Mouse (Mus musculus) ES-Bruce4 (cell line): ENCODE data around the gene Hpf1. TPM values are rescaled to one million over a fixed set of nuclear protein-coding genes. Genes with fewer than 3 reads are reported as not detected.
A peak's percentile ranks its signal among the peaks of the same experiment; 100 is the strongest.

Source experiments
- H3K27ac ChIP-seq: 2 replicates; pipeline ENCODE4 v1.5.1; 2012; ENCODE audit warnings: low read length, inconsistent platforms; ENCODE audit not compliant: insufficient read depth
- H3K27me3 ChIP-seq: 2 replicates; pipeline ENCODE4 v1.6.1; 2012; ENCODE audit warnings: mild to moderate bottlenecking, low read length, inconsistent platforms; ENCODE audit not compliant: control insufficient read depth, poor library complexity, insufficient read depth, severe bottlenecking
- H3K36me3 ChIP-seq: 2 replicates; pipeline ENCODE4 v1.6.1; 2012; ENCODE audit warnings: inconsistent platforms, mild to moderate bottlenecking, low read length, moderate library complexity; ENCODE audit not compliant: control insufficient read depth, poor library complexity, insufficient read depth, severe bottlenecking
- H3K4me1 ChIP-seq: one replicate; pipeline ENCODE4 v1.8.1; 2011; ENCODE audit warnings: low read length; ENCODE audit not compliant: control insufficient read depth, insufficient read depth
- H3K4me3 ChIP-seq: 2 replicates; pipeline ENCODE4 v1.5.1; 2011; ENCODE audit warnings: low read depth, mild to moderate bottlenecking, low read length
- H3K9ac ChIP-seq: 2 replicates; pipeline ENCODE4 v1.6.1; 2012; ENCODE audit warnings: low read depth, mild to moderate bottlenecking, inconsistent platforms; ENCODE audit not compliant: poor library complexity, severe bottlenecking
- H3K9me3 ChIP-seq: replicated peaks from 2 replicates; pipeline ENCODE4 v1.6.1; 2012; ENCODE audit warnings: mild to moderate bottlenecking, low read length, inconsistent platforms; ENCODE audit not compliant: control insufficient read depth, poor library complexity, insufficient read depth, severe bottlenecking
- CTCF ChIP-seq: IDR thresholded peaks from one replicate; pipeline ENCODE4 v1.8.1; 2011; ENCODE audit warnings: low read depth, low read length
- EP300 ChIP-seq: IDR thresholded peaks from 2 replicates; pipeline ENCODE4 v1.6.1; 2011; ENCODE audit warnings: low read depth, low read length; ENCODE audit not compliant: insufficient read depth
- POLR2A ChIP-seq: IDR thresholded peaks from one replicate; pipeline ENCODE4 v1.8.1; 2011; ENCODE audit warnings: low read length; ENCODE audit not compliant: insufficient read depth
- polyA plus RNA-seq: library from polyadenylated mRNA; stranded (reverse); fragments of >200 nt; gene quantifications from 2 replicates; pipeline ENCODE4 v1.2.4, GENCODE M21; 2011; ENCODE audit warnings: low read depth; ENCODE audit not compliant: missing spikeins, insufficient read depth, insufficient read length

Hpf1 gene
- polyA plus RNA-seq, 1 experiment, result 108 TPM

DNA sequence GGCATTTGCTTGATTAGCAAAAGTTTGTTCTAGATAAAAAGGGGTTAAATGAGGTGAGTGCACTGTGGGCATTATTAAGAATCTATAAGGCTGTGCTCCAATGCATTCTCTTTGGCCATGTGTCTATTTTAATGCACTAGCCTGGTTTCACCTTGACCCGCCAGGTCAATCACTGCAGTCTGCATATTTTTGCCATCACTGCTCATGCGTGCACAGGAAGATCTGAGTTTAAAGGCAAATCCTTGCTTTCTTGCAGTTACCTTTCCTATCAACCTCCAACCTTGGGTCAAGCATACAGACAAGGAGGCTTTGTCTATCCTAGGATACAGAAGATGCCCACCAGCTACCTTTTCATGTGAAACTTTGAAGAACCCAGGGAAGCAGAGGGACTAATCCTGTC is 20.5 kb upstream of the Hpf1 start:
- Histone ChIP-seq H3K27me3 (no peaks in the 10 kb centered on the region), H3K4me3 (no peak overlapping the region), H3K36me3 (no peaks in the 10 kb centered on the region), H3K27ac (no peak overlapping the region), H3K9me3 (no peaks in the 10 kb centered on the region), H3K4me1 (no peaks in the 10 kb centered on the region), H3K9ac (no peak overlapping the region)
- TF ChIP-seq EP300, result no peak
- no peak for TF ChIP-seq POLR2A
- TF ChIP-seq CTCF, result no peak

GRCm38 (mm10) chr8:60870231-60871193 is 19.7 kb upstream of the Hpf1 start:
- no peak overlapping the region for H3K9ac ChIP-seq
- H3K4me1 ChIP-seq, result no peaks in the 10 kb centered on the region
- H3K27me3 ChIP-seq, result no peaks in the 10 kb centered on the region
- TF ChIP-seq EP300, result no peak
- H3K9me3 ChIP-seq, result no peaks in the 10 kb centered on the region
- H3K36me3 ChIP-seq, result no peaks in the 10 kb centered on the region
- no peak overlapping the region for H3K4me3 ChIP-seq
- H3K27ac ChIP-seq, result no peak overlapping the region

DNA sequence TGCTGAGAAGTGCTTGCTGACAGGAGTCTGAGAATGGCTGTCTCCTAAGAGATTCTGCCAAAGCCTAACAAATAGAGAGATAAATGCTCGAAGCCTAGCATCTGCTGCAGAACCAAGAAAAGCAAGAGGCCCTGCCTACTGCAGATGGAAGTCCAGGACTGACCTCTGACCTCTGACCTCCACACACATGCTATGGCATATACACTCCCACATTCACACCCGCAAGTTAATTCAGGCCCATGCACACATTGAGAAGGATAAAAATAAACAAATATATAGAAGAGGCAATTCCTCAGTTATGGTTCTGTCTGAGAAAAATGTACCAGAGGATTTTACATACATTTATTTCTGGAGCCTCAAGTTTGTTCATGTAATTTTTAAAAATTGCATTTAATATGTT is 11.6 kb upstream of the Hpf1 start:
- H3K27me3 ChIP-seq, result no peaks in the 10 kb centered on the region
- TF ChIP-seq EP300, result no peak
- no peak for TF ChIP-seq CTCF
- no peak for TF ChIP-seq POLR2A
- no peaks in the 10 kb centered on the region for H3K4me1 ChIP-seq
- no peak overlapping the region for H3K27ac ChIP-seq
- no peaks in the 10 kb centered on the region for H3K36me3 ChIP-seq
- no peaks in the 10 kb centered on the region for H3K9me3 ChIP-seq
- H3K9ac ChIP-seq, result no peak overlapping the region
- no peak overlapping the region for H3K4me3 ChIP-seq

DNA sequence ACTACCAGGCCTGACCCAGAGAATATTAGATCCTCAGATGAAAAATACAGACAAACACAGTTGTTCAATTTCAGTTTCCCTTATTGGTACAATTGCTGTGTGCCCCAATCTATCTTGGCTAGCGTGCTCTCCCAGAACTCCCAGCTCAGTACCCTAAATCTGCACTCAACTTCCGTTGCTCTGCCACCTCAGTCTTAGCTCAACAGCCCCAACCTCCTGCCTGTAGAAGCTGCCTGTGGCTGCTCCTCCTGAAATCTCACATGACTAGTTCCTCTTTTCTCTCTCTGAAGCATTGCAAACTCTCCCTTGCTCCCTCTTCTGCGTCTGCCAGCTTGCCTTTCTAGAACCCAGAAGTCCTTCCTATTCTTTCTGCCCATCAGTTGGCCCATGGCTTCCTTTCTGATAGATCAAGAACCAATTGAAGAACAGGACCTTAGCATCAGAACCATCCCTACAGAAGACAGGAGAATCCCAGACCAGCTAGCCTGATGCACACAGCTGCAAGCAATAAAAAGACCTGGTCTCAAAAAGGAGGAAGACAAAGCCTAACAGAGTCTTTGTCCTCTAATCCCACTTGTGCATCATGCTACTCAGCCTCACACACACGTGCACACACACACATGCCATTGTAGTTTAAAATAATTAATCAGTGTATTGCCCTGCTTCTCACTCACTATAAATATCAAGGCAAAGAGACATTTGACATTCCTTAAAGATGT is 6.6 kb upstream of the Hpf1 start:
- Histone ChIP-seq H3K4me3 (no peak overlapping the region), H3K9me3 (no peaks in the 10 kb centered on the region), H3K36me3 (no peaks in the 10 kb centered on the region), H3K9ac (no peak overlapping the region), H3K27me3 (no peaks in the 10 kb centered on the region; the same call in 1 of the 2 replicates), H3K27ac (no peak overlapping the region), H3K4me1 (no peaks in the 10 kb centered on the region)
- TF ChIP-seq POLR2A (no peak), EP300 (no peak)

DNA sequence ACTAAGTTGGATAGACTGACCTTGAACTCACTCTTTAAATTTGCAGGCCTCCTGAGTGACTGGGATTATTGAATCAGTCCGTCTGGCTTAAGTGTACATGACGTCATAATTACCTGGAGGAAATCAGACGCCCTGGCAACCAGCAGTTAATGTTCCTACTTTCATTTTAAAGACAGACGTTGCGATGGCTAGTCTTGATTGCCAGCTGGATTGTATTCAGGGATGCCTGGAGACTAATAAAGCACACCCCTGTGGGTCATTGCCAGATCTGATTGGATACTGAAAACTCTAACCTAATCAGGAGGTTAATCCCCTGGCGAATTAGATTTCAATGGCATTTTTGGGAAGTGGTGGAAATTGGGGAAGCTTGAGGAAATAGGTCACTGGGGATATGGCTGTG is 3.5 kb upstream of the Hpf1 start:
- Histone ChIP-seq H3K9ac (no peak overlapping the region), H3K9me3 (no peaks in the 10 kb centered on the region), H3K27ac (no peak overlapping the region), H3K4me1 (no peaks in the 10 kb centered on the region), H3K36me3 (no peaks in the 10 kb centered on the region), H3K27me3 (no peaks in the 10 kb centered on the region; the same call in 1 of the 2 replicates), H3K4me3 (no peak overlapping the region)
- TF ChIP-seq EP300 (no peak), POLR2A (no peak), CTCF (no peak)

DNA sequence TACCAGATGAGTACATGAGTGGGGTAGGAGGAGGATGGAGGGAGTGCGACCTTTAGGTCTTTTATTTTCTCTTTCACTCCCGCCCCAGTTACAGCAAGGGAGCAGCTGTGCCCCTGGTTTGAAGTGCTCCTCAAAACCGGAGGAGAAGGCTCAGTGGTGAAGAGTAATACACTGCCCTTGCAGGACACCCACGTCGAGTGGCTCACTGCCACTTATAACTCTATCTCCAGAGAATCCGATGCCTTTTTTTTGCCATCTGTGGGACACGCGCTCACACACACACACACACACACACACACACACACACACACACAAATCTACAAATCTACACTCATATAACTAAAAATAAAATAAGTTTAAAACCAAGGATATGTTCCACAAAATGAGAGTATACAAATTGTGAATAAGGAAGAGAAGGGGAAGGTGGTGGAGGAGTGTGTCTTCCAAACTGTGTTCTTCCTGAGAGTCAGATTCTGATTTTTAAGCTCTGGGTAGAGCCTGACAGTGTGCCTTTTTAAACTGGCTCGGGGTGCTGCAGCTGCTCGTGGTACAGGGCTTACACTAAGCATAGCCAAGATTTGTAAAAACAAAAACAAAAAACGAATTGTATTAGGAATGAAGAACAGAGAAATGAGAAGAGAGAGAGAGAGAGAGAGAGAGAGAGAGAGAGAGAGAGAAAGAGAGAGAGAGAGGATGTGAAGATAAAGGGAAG is 931 bp upstream of the Hpf1 start:
- Histone ChIP-seq H3K27ac (no peak overlapping the region), H3K9ac (peak overlapping the region; percentile 34; the same call in 1 of the 2 replicates), H3K4me3 (peak overlapping the region; percentile 55; the same call in 1 of the 2 replicates), H3K9me3 (no peaks in the 10 kb centered on the region), H3K27me3 (no peaks in the 10 kb centered on the region; the same call in 1 of the 2 replicates), H3K4me1 (no peaks in the 10 kb centered on the region), H3K36me3 (peaks cover 9% of the 10 kb centered on the region)
- TF ChIP-seq CTCF (no peak), EP300 (no peak), POLR2A (no peak)
